Mouse (Mus musculus) megakaryocyte, embryonic 14.5 days (primary cell): Measurements from ENCODE around the gene Nme9. TPM values are rescaled to one million over a fixed set of nuclear protein-coding genes. Genes with fewer than 3 reads are reported as not detected.

Source experiments
- H3K27me3 ChIP-seq: replicated peaks from 2 replicates; pipeline ENCODE3; 2012; ENCODE audit warnings: inconsistent platforms
- H3K36me3 ChIP-seq: replicated peaks from 2 replicates; pipeline ENCODE3; 2012; ENCODE audit warnings: low read length, inconsistent platforms, mixed read lengths
- H3K4me1 ChIP-seq: 2 replicates; pipeline ENCODE4 v1.6.1; 2012; ENCODE audit warnings: inconsistent platforms
- H3K4me3 ChIP-seq: replicated peaks from 2 replicates; pipeline ENCODE3; 2012; ENCODE audit warnings: moderate library complexity, mild to moderate bottlenecking, inconsistent platforms
- H3K9me3 ChIP-seq: 2 replicates; pipeline ENCODE4 v1.6.1; 2012; ENCODE audit warnings: inconsistent platforms
- FLI1 ChIP-seq: IDR thresholded peaks from 2 replicates; pipeline ENCODE4 v1.6.1; 2012; ENCODE audit warnings: low read length, inconsistent platforms, mixed read lengths
- GATA1 ChIP-seq: IDR thresholded peaks from 3 replicates; pipeline ENCODE4 v1.6.1; 2012; ENCODE audit warnings: mixed read lengths, low read length, inconsistent platforms, borderline replicate concordance
- polyA plus RNA-seq: library from polyadenylated mRNA; stranded (reverse); fragments of >175 nt; gene quantifications from 2 replicates; pipeline ENCODE4 v1.2.3, GENCODE M21; 2012; ENCODE audit warnings: low replicate concordance; ENCODE audit not compliant: insufficient read depth

The Nme9 gene
- polyA plus RNA-seq, 1 experiment: not detected

DNA sequence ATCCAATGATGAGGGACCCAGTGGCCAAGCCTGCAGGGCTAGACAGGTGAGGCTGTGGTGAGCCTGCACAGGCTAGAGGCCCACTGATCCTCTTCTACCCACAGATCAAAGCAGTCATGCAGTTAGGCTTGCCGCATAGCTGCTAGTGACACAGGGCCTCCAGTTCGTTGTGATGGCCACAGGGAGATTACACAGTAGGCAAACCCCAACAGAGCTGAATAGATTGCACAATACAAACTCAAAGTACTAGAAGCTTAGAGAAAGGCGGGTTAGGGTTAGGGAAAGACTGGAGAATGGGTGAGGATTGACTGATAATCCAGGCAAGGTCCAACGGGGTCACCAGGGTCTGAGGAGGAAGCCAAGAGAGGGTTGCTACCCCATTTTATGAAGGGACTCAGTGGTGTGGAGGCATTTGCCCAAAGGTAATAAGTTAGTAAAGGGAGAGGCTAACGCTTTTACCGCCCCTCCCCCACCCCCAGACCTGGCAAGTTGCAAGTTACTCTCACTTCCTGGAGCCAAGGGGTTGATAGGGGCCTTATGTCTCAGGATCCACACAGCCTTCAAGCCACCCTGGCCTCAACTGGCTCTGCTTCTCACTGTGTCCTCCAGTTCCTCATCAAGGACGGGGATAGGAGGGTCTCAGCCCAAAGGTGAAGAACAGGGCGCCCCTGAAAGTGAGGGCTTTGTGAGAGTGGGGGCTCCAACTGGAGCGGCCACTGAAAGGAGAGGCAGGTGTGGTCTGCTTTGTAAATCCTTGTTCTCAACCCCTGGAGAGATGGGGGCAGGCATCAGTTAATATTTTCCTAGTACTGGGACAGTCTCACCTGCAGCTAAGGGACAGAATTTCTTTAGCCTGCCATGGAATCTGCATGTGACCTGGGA, 27.3 kb upstream of the Nme9 start:
- Histone ChIP-seq H3K4me1 (no peaks in the 10 kb centered on the region; the same call in 1 of the 2 replicates), H3K36me3 (no peaks in the 10 kb centered on the region), H3K4me3 (no peak overlapping the region), H3K27me3 (peaks cover 63% of the 10 kb centered on the region), H3K9me3 (no peaks in the 10 kb centered on the region)
- TF ChIP-seq GATA1 (no peak), FLI1 (no peak)

DNA sequence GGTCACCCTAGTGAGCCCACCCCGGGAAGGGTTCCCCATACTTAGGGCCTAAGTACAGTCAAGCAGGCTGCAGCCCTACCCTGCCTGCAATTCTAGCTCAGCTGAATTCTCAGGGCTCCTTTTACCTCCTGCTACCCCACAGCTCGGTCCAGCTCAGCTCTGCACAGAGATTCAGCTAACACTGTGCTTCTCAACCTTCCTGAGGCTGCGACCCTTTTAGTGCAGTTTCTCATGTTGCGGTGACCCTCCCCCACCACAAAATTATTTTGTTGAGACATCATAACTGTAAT, 26.8 kb upstream of the Nme9 start:
- TF ChIP-seq GATA1: no peak
- TF ChIP-seq FLI1: no peak
- H3K27me3 ChIP-seq: peaks cover 62% of the 10 kb centered on the region
- no peaks in the 10 kb centered on the region for H3K36me3 ChIP-seq
- no peaks in the 10 kb centered on the region for H3K9me3 ChIP-seq
- H3K4me3 ChIP-seq: no peak overlapping the region
- H3K4me1 ChIP-seq: no peaks in the 10 kb centered on the region; the same call in 1 of the 2 replicates

DNA sequence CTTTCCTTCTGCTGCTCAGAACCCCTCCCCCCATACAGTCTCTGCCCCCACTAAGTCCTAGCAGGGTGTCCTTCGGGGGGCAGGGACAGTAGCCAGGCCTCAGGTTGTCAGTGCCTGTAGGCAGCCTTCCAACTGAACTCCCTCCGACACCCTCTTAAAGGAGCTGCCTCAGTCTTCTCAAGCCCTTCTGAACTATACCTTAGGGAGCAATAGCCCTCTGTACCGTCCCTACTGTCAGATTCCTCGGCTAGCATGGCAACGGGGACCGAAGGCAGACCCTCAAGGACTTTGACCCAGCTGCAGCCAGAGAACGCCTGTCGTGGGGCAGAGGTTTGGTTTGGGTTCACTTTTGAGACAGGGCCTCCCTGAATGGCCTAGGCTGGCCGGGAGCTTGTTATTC, 26.0 kb upstream of the Nme9 start:
- H3K27me3 ChIP-seq: peaks cover 60% of the 10 kb centered on the region
- no peaks in the 10 kb centered on the region for H3K9me3 ChIP-seq
- no peaks in the 10 kb centered on the region; the same call in 1 of the 2 replicates for H3K4me1 ChIP-seq
- no peaks in the 10 kb centered on the region for H3K36me3 ChIP-seq
- H3K4me3 ChIP-seq: no peak overlapping the region
- TF ChIP-seq GATA1: no peak
- TF ChIP-seq FLI1: no peak

DNA sequence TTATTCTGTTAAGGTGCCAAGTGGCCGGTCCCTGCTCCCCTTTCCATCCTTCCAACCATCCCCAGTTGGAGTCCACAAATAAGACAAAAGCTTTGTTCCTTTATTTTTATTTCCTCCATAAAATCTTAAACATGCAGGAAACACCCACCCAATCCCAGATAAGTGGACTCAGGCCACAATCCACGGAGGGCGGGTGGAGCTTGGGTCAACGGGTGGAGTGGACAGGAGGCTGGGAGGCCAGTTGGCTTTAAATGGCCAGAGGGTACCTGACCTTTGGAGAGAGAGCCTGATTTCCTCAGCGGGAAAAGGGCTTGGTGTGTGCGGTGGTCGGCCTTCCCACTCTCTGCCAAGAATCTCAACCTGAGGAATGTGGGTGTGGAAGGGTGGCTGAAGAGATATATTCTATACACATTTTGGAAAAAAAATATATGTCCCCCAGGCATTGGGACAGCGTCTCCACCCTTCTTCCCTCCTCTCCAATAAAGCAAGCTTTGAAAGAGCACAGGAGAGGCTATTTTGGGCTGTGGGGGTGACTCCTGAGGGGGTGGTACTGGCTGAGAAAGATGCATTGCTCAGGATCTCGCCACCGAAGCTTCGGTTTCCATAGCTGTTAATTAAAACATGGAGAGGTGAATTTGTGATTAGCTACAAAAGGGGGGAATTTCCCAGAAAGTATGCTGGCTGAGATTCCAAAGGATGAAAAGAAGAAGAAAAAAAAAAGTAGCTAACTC, 22.5 kb upstream of the Nme9 start:
- Histone ChIP-seq H3K27me3 (peaks cover 61% of the 10 kb centered on the region), H3K4me1 (peaks cover 4% of the 10 kb centered on the region), H3K4me3 (no peak overlapping the region), H3K9me3 (no peaks in the 10 kb centered on the region), H3K36me3 (no peaks in the 10 kb centered on the region)
- TF ChIP-seq GATA1: no peak
- no peak for TF ChIP-seq FLI1

DNA sequence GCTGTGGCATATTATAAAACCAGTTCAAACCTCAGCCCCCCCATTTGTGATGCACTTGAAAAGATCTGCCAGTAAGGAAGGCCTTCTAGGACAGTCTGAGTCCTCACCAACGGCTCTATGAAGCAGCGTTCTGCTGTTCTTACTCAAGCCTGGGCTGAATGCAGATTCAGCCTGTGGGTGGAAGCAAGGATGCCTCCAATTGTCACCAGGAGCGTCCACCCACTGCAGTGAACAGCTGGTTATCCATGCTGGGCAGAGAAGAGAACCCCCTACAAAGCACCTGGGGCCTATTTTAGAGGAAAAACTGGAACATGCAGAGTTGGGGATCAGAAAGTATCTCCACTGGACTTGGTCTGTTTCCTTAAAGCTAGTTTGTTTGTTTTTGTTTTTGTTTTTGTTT, 21.4 kb upstream of the Nme9 start:
- Histone ChIP-seq H3K4me3 (no peak overlapping the region), H3K9me3 (no peaks in the 10 kb centered on the region), H3K36me3 (no peaks in the 10 kb centered on the region), H3K27me3 (peaks cover 64% of the 10 kb centered on the region), H3K4me1 (peaks cover 4% of the 10 kb centered on the region)
- TF ChIP-seq FLI1 (no peak), GATA1 (no peak)

DNA sequence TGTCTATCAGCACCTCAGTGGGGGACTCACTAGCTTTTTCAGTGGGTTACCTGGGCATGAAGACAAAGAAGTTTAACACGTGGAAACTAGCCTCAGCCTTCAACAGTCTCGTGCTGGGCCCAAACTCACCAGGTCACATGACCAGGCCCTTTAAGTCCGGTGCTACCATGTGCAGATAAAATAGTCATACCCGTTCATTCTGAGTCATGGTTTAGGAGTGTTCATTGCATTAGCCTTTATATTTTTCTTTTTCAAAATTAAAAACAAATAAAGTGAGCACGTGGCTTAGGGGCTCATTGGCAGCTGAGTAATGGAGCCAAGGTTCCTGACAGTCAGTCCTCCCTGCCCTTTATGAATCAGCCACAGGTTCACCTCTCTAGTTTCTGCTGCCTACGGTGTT, 20.5 kb upstream of the Nme9 start:
- peaks cover 67% of the 10 kb centered on the region for H3K27me3 ChIP-seq
- no peak overlapping the region for H3K4me3 ChIP-seq
- peaks cover 6% of the 10 kb centered on the region for H3K4me1 ChIP-seq
- TF ChIP-seq GATA1 (no peak), FLI1 (no peak)
- no peaks in the 10 kb centered on the region for H3K36me3 ChIP-seq
- no peaks in the 10 kb centered on the region for H3K9me3 ChIP-seq

DNA sequence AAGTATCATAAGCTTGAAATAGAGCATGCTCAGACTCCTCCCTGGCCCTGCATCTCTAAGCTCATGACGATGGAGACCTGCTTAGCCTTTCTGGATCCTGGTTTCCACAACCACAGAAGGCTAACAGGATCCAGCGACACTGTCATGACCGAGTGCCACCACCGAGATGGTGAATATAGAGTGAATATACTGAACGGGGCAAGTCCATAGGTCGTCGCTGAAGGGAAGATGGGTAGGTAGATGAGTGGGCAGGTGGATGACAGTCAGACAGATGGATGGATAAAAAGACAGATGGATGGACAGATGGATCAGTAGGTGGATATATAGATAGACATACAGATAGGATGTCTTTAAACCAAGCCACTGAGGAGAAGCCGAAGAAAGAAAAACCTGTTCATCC, 19.9 kb upstream of the Nme9 start:
- peaks cover 70% of the 10 kb centered on the region for H3K27me3 ChIP-seq
- H3K4me1 ChIP-seq: peaks cover 11% of the 10 kb centered on the region
- TF ChIP-seq FLI1 (no peak), GATA1 (no peak)
- H3K4me3 ChIP-seq: no peak overlapping the region
- no peaks in the 10 kb centered on the region for H3K36me3 ChIP-seq
- H3K9me3 ChIP-seq: no peaks in the 10 kb centered on the region

DNA sequence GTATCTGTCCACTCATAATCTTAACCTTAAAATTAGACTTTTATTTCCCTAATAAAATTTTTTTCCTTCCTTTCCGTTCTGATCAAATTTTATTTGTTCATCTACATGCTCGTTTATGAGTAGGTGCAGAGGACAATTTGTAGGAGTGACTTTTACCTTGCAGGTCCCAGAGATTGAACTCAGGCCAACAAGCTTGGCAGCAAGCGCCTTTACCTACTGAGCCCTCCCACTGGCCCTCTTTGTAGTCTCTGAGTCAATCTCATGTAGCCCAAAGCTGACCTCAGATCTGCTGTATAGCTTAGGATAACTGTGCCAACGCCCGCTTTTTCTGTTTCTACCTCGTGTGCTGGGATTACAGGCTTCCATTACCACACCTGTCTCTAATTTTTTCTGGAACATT, 19.3 kb upstream of the Nme9 start:
- Histone ChIP-seq H3K4me1 (peaks cover 18% of the 10 kb centered on the region), H3K9me3 (no peaks in the 10 kb centered on the region), H3K36me3 (no peaks in the 10 kb centered on the region), H3K4me3 (no peak overlapping the region), H3K27me3 (peaks cover 74% of the 10 kb centered on the region)
- TF ChIP-seq GATA1 (no peak), FLI1 (no peak)

DNA sequence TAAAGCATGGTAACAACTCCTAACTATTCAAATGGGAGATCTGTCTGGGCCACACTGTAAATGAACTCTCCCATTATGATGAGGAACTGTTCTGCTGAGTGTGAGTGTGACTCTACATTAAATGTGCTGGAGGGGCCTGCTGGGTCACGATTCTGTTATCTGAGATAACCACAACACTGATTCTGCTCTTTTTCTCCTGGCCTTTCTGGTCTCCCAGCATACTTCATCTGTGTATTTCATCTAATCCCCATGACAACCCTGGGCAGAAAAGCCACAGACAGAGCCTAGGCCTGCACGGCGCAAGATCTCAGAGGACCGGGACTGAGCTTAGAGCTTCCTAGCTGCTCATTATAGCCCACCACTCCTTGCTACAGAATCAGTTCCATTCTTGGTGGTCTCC, 18.8 kb upstream of the Nme9 start:
- no peak for TF ChIP-seq FLI1
- TF ChIP-seq GATA1: no peak
- Histone ChIP-seq H3K9me3 (no peaks in the 10 kb centered on the region), H3K27me3 (peaks cover 77% of the 10 kb centered on the region), H3K4me1 (peaks cover 19% of the 10 kb centered on the region), H3K36me3 (no peaks in the 10 kb centered on the region), H3K4me3 (no peak overlapping the region)
